Mouse (Mus musculus) cerebellum, adult 11-12 months (tissue): ENCODE results near the gene Gm8922.
"Not testable (repeated sequence)": the region's sequence is repeated elsewhere in the genome, so short reads cannot be mapped to it uniquely, and the experiment has no call there.

Experiments used
- DNase-seq: peaks from one replicate; pipeline ENCODE4 v3.0.0; 2022

The Gm8922 gene

GRCm38 (mm10) chr5:11681659-11682058 is at the start of gene Gm8922:
TSS of gene Gm8922 (plus strand) at chr5:11681959.
- not testable (repeated sequence) for DNase-seq
